Mouse (Mus musculus) spleen, adult 2 months (tissue): ENCODE measurements around the gene Gm11639.

Experiments
- CTCF ChIP-seq: fragments of 200-500 bp; IDR thresholded peaks from 2 replicates; pipeline ENCODE4 v1.5.1; 2011; ENCODE audit warnings: mild to moderate bottlenecking, inconsistent platforms; ENCODE audit not compliant: insufficient read depth, insufficient read length, insufficient replicate concordance; ENCODE audit errors: extremely low read depth
- POLR2A ChIP-seq: fragments of 200-500 bp; IDR thresholded peaks from 2 replicates; pipeline ENCODE4 v1.6.1; 2011; ENCODE audit warnings: low read depth, low read length, inconsistent platforms

- TF ChIP-seq CTCF = no peak
- no peak for TF ChIP-seq POLR2A
These were observed 22.1 kb upstream of the Gm11639 start for GRCm38 (mm10) chr11:104663241-104663877.
